ENCODE assay signal across 12 mouse cellular contexts in genomic region chr9:94408635-94409323, GRCm38 (mm10).
A peak's percentile ranks its signal among the peaks of the same experiment; 100 is the strongest.
DNase-seq lines count a peak whose midpoint lies in the region; ATAC-seq and TF ChIP-seq lines count a peak whose summit lies in the region.
"Had no signal": no experiment of that assay in that cellular context is flagged by ENCODE, and none has a peak within 500 bp of the region (broad histone marks: within the 10 kb centered on the region; RNA-seq: fewer than 3 reads in every experiment).

No protein-coding gene starts in this region.

- no peak overlapping the region for H3K4me2 ChIP-seq in embryonic facial prominence, embryonic 14.5 days (ENCODE audit: low read depth, low read length)
- H3K4me2 ChIP-seq in midbrain, embryonic 14.5 days (ENCODE audit: low read length), result no peak overlapping the region
- H3K4me2 ChIP-seq in hindbrain, embryonic 14.5 days (replicated peaks), result no peak overlapping the region
- H3K4me2 ChIP-seq: forebrain, embryonic 12.5 days; heart, embryonic 13.5 days had no signal

- H3K36me3 ChIP-seq in liver, adult 2 months (ENCODE audit: control insufficient read depth, insufficient read depth, low read length), result no peaks in the 10 kb centered on the region
- H3K36me3 ChIP-seq in embryonic facial prominence, embryonic 14.5 days (ENCODE audit: control insufficient read depth, insufficient read depth, low read length), result no peaks in the 10 kb centered on the region
- no peaks in the 10 kb centered on the region for H3K36me3 ChIP-seq in midbrain, embryonic 14.5 days (ENCODE audit: control insufficient read depth, insufficient read depth, low read length)
- H3K36me3 ChIP-seq in hindbrain, embryonic 14.5 days (replicated peaks; ENCODE audit: control insufficient read depth, insufficient read depth), result no peaks in the 10 kb centered on the region
- H3K36me3 ChIP-seq: forebrain, embryonic 12.5 days; heart, embryonic 13.5 days had no signal

- no peak for TF ChIP-seq POLR2A in liver, adult 2 months (IDR thresholded peaks at IDR 0.05; ENCODE audit: extremely low read depth, insufficient read depth, low read length)

- no peak for ATAC-seq in embryonic facial prominence, embryonic 14.5 days (ENCODE audit: low read depth)
- no peak for ATAC-seq in midbrain, embryonic 14.5 days (ENCODE audit: low FRiP score, low TSS enrichment)
- no peak for ATAC-seq in hindbrain, embryonic 14.5 days (ENCODE audit: low FRiP score)

- H3K4me3 ChIP-seq in liver, adult 2 months (ENCODE audit: insufficient read depth, low read depth, low read length), result no peak overlapping the region
- no peak overlapping the region for H3K4me3 ChIP-seq in embryonic facial prominence, embryonic 14.5 days (ENCODE audit: low read depth, low read length)
- H3K4me3 ChIP-seq in midbrain, embryonic 14.5 days (replicated peaks; ENCODE audit: low read depth, low read length), result no peak overlapping the region
- no peak overlapping the region for H3K4me3 ChIP-seq in hindbrain, embryonic 14.5 days (replicated peaks; ENCODE audit: low read length)
- H3K4me3 ChIP-seq: forebrain, embryonic 12.5 days; heart, embryonic 13.5 days had no signal

- TF ChIP-seq CTCF in liver, adult 2 months (IDR thresholded peaks at IDR 0.05; ENCODE audit: low read depth, low read length), result no peak

- H3K27ac ChIP-seq in liver, adult 2 months (replicated peaks; ENCODE audit: insufficient read depth, low read depth, low read length), result no peak overlapping the region
- no peak overlapping the region for H3K27ac ChIP-seq in embryonic facial prominence, embryonic 14.5 days (replicated peaks; ENCODE audit: low read depth, low read length)
- H3K27ac ChIP-seq in midbrain, embryonic 14.5 days (replicated peaks; ENCODE audit: low read depth, low read length), result no peak overlapping the region
- no peak overlapping the region for H3K27ac ChIP-seq in hindbrain, embryonic 14.5 days
- H3K27ac ChIP-seq: forebrain, embryonic 12.5 days; heart, embryonic 13.5 days; macrophage had no signal

- no peaks in the 10 kb centered on the region for H3K79me2 ChIP-seq in liver, adult 2 months (ENCODE audit: control insufficient read depth, insufficient read depth, low read length)

- no peaks in the 10 kb centered on the region for H3K9me3 ChIP-seq in embryonic facial prominence, embryonic 14.5 days (ENCODE audit: control insufficient read depth, low read length)
- no peaks in the 10 kb centered on the region for H3K9me3 ChIP-seq in midbrain, embryonic 14.5 days (ENCODE audit: control insufficient read depth, low read length)
- H3K9me3 ChIP-seq in hindbrain, embryonic 14.5 days (ENCODE audit: control insufficient read depth, low read length), result no peaks in the 10 kb centered on the region
- H3K9me3 ChIP-seq: forebrain, embryonic 12.5 days; heart, embryonic 13.5 days had no signal

- WGBS in liver, adult 2 months, result 36% methylated on average over 7 of the region's 7 CpGs
- WGBS in embryonic facial prominence, embryonic 14.5 days, result 41% methylated on average over 7 of the region's 7 CpGs
- 74% methylated on average over 7 of the region's 7 CpGs for WGBS in midbrain, embryonic 14.5 days
- WGBS in hindbrain, embryonic 14.5 days, result 51% methylated on average over 7 of the region's 7 CpGs

- peaks cover 8% of the 10 kb centered on the region for H3K4me1 ChIP-seq in liver, adult 2 months (ENCODE audit: control insufficient read depth, insufficient read depth, low read length)
- H3K4me1 ChIP-seq in embryonic facial prominence, embryonic 14.5 days (ENCODE audit: control insufficient read depth, insufficient read depth, low read length), result no peaks in the 10 kb centered on the region
- no peaks in the 10 kb centered on the region for H3K4me1 ChIP-seq in midbrain, embryonic 14.5 days (ENCODE audit: control insufficient read depth, insufficient read depth, low read length)
- H3K4me1 ChIP-seq in hindbrain, embryonic 14.5 days (replicated peaks; ENCODE audit: control insufficient read depth, insufficient read depth, low read length), result peaks cover 11% of the 10 kb centered on the region

- DNase-seq in liver, adult 2 months (ENCODE audit: extremely low read depth, low read depth, low spot score), result peak; percentile 71
- DNase-seq in liver, result no peak
- DNase-seq in embryonic facial prominence, embryonic 14.5 days (ENCODE audit: low spot score), result peak; percentile 21
- peak; percentile 14 to 49 for DNase-seq in kidney, postnatal 25 days
- peak; percentile 25 for DNase-seq in midbrain, embryonic 14.5 days
- DNase-seq in hindbrain, embryonic 14.5 days (ENCODE audit: low spot score), result no peak
- no peak for DNase-seq in left cerebral cortex, postnatal 14 days (ENCODE audit: low spot score in 2 of 2)
- no peak for DNase-seq in left cerebral cortex, adult 18-20 months (ENCODE audit: low spot score in 2 of 2)
- DNase-seq: cerebellum, adult 9-11 months had no signal

- H3K9ac ChIP-seq in liver, adult 2 months (ENCODE audit: low read depth, low read length), result no peak overlapping the region
- H3K9ac ChIP-seq in embryonic facial prominence, embryonic 14.5 days (ENCODE audit: low read depth, low read length), result no peak overlapping the region
- H3K9ac ChIP-seq in midbrain, embryonic 14.5 days (replicated peaks; ENCODE audit: low read length), result no peak overlapping the region
- no peak overlapping the region for H3K9ac ChIP-seq in hindbrain, embryonic 14.5 days
- H3K9ac ChIP-seq: forebrain, embryonic 12.5 days; heart, embryonic 13.5 days had no signal

- intact Hi-C loops in left cerebral cortex, postnatal 14 days (cut with DNase I), result no loop called here

- no peaks in the 10 kb centered on the region for H3K27me3 ChIP-seq in liver, adult 2 months (ENCODE audit: control insufficient read depth, insufficient read depth, low read length)
- no peaks in the 10 kb centered on the region for H3K27me3 ChIP-seq in embryonic facial prominence, embryonic 14.5 days (replicated peaks; ENCODE audit: control insufficient read depth, insufficient read depth, low read length)
- H3K27me3 ChIP-seq in midbrain, embryonic 14.5 days (ENCODE audit: control insufficient read depth, insufficient read depth, low read length), result no peaks in the 10 kb centered on the region
- H3K27me3 ChIP-seq in hindbrain, embryonic 14.5 days (ENCODE audit: control insufficient read depth, insufficient read depth, low read length), result no peaks in the 10 kb centered on the region
- H3K27me3 ChIP-seq: forebrain, embryonic 12.5 days; heart, embryonic 13.5 days had no signal

Comparison
In these comparisons a context has a peak if more than half of its experiments do, and no peak if none do; other contexts are left out.
1. DNase-seq: peak in liver, adult 2 months (single experiment), embryonic facial prominence, embryonic 14.5 days (single experiment), kidney, postnatal 25 days (2 of 2) and midbrain, embryonic 14.5 days (single experiment); none in liver (single experiment), hindbrain, embryonic 14.5 days (single experiment), left cerebral cortex, postnatal 14 days (0 of 2) and left cerebral cortex, adult 18-20 months (0 of 2).